Mouse (Mus musculus): Measurements from ENCODE around the gene Gse1. TPM values are rescaled to one million over a fixed set of nuclear protein-coding genes. Genes with fewer than 3 reads are reported as not detected.

Gene Gse1
- polyA plus RNA-seq, 1 experiment: 14.7 TPM

DNA sequence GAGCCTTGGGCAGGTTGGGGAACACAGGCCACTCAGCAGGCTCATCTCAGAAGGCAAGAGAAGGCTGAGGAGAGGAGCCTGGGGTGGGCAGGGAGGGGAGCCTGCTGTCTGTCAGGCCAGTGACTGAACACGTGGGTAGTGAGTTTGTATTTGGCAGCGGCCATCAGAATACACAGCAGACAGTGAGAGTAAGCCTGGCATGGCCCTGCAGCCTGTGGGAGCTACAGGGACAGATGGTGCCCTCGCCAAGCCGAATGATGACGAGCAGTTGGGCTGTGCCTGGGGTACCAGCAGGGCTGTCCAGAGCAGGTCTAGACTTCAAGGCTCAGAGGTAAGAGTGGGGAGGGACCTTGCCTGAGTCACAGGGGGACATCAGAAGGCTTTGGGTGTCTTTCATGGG is 399.0 kb downstream of the Gse1 start:
- Histone ChIP-seq H3K4me2 (ENCODE audit: low read depth) (no peak overlapping the region), H3ac (ENCODE audit: control insufficient read depth, insufficient read length) (no peak overlapping the region), H3K27me3 (ENCODE audit: control insufficient read depth, insufficient read depth, insufficient read length) (no peaks in the 10 kb centered on the region), H3K4me3 (no peak overlapping the region), H3K79me2 (ENCODE audit: control insufficient read depth, insufficient read depth) (no peaks in the 10 kb centered on the region), H3K36me3 (ENCODE audit: control insufficient read depth, insufficient read depth) (no peaks in the 10 kb centered on the region)
- TF ChIP-seq POLR2A (IDR thresholded peaks at IDR 0.05; ENCODE audit: insufficient read length, low read depth) (no peak), TCF12 (IDR thresholded peaks at IDR 0.05; ENCODE audit: insufficient read depth, poor library complexity, severe bottlenecking) (no peak), REST (IDR thresholded peaks at IDR 0.05; ENCODE audit: insufficient read depth, insufficient read length) (no peak), TCF3 (IDR thresholded peaks at IDR 0.05; ENCODE audit: insufficient read length, low read depth) (no peak), MYOG (IDR thresholded peaks at IDR 0.05; ENCODE audit: control insufficient read depth in 1 of 3, insufficient read depth in 1 of 3, insufficient read length in 2 of 3, low read depth in 2 of 3) (no peak), POLR2AphosphoS2 (IDR thresholded peaks at IDR 0.05; ENCODE audit: insufficient read length, low read depth) (no peak), SRF (IDR thresholded peaks at IDR 0.05; ENCODE audit: control insufficient read depth, insufficient read length, low read depth) (no peak), E2F4 (IDR thresholded peaks at IDR 0.05; ENCODE audit: insufficient read depth) (no peak), USF1 (IDR thresholded peaks at IDR 0.05; ENCODE audit: low read depth) (no peak), MYOD1 (IDR thresholded peaks at IDR 0.05; ENCODE audit: control insufficient read depth in 1 of 3, insufficient read length in 2 of 3, low read depth in 2 of 3) (no peak)

DNA sequence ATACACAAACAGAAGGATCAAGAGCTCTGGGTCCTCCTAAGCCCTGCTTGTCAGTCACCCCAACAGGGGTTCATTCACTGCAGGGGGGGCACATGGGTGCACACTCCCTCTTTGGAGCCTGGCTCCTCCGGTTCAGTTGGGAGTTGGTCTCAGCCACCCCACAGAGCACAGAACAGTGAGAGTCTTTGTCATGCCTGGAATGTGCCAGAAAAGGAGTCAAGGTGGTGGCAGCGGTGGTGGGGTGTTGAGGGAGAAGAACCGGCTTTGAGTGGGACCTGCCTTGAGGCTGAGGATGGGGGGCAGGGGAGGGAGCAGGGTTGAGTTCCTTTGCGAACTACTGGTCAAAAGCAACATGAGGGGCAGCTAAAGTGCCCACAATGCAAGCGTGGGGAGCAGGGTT is 401.8 kb downstream of the Gse1 start:
- H3K36me3 ChIP-seq (ENCODE audit: control insufficient read depth, insufficient read depth): no peaks in the 10 kb centered on the region
- no peaks in the 10 kb centered on the region for H3K27me3 ChIP-seq (ENCODE audit: control insufficient read depth, insufficient read depth, insufficient read length)
- H3K4me2 ChIP-seq (ENCODE audit: low read depth): no peak overlapping the region
- H3K4me3 ChIP-seq: no peak overlapping the region
- TF ChIP-seq SRF (IDR thresholded peaks at IDR 0.05; ENCODE audit: control insufficient read depth, insufficient read length, low read depth) (no peak), POLR2A (IDR thresholded peaks at IDR 0.05; ENCODE audit: insufficient read length, low read depth) (no peak), TCF12 (IDR thresholded peaks at IDR 0.05; ENCODE audit: insufficient read depth, poor library complexity, severe bottlenecking) (no peak), USF1 (IDR thresholded peaks at IDR 0.05; ENCODE audit: low read depth) (no peak), MAX (IDR thresholded peaks at IDR 0.05; ENCODE audit: low read depth) (no peak), E2F4 (IDR thresholded peaks at IDR 0.05; ENCODE audit: insufficient read depth) (no peak), MYOD1 (IDR thresholded peaks at IDR 0.05; ENCODE audit: control insufficient read depth in 1 of 3, insufficient read length in 2 of 3, low read depth in 2 of 3) (no peak), MYOG (IDR thresholded peaks at IDR 0.05; ENCODE audit: control insufficient read depth in 1 of 3, insufficient read depth in 1 of 3, insufficient read length in 2 of 3, low read depth in 2 of 3) (no peak), CEBPB (IDR thresholded peaks at IDR 0.05; ENCODE audit: insufficient read depth, poor library complexity, severe bottlenecking) (no peak), REST (IDR thresholded peaks at IDR 0.05; ENCODE audit: insufficient read depth, insufficient read length) (no peak), POLR2AphosphoS2 (IDR thresholded peaks at IDR 0.05; ENCODE audit: insufficient read length, low read depth) (no peak), TCF3 (IDR thresholded peaks at IDR 0.05; ENCODE audit: insufficient read length, low read depth) (no peak)
- H3ac ChIP-seq (ENCODE audit: control insufficient read depth, insufficient read length): no peak overlapping the region
- no peaks in the 10 kb centered on the region for H3K79me2 ChIP-seq (ENCODE audit: control insufficient read depth, insufficient read depth)

DNA sequence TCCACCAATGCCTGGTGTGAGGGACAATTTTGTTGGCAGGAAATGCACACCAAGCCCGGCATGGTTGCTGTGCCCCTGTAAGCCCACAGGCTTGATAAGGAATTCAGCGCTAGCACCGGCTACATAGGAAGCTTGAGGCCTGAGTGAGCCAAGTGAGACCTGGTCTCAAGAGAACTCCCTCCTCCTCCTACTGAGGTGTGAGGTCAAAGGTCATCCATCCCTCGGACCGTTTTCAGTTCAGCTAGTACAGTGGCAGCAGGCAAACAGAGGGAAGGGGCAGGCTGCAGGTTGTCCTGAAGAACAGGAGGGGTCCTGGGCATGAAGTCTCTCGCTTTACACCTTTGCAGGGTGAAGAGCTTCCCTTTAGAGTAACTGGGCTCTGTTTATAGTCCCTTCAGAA is 402.6 kb downstream of the Gse1 start:
- Histone ChIP-seq H3K36me3 (ENCODE audit: control insufficient read depth, insufficient read depth) (no peaks in the 10 kb centered on the region), H3K79me2 (ENCODE audit: control insufficient read depth, insufficient read depth) (no peaks in the 10 kb centered on the region), H3ac (ENCODE audit: control insufficient read depth, insufficient read length) (no peak overlapping the region), H3K27me3 (ENCODE audit: control insufficient read depth, insufficient read depth, insufficient read length) (no peaks in the 10 kb centered on the region), H3K4me2 (ENCODE audit: low read depth) (no peak overlapping the region), H3K4me3 (no peak overlapping the region)
- no peak for TF ChIP-seq TCF12 (IDR thresholded peaks at IDR 0.05; ENCODE audit: insufficient read depth, poor library complexity, severe bottlenecking)
- no peak for TF ChIP-seq POLR2AphosphoS2 (IDR thresholded peaks at IDR 0.05; ENCODE audit: insufficient read length, low read depth)
- no peak for TF ChIP-seq MYOD1 (IDR thresholded peaks at IDR 0.05; ENCODE audit: control insufficient read depth in 1 of 3, insufficient read length in 2 of 3, low read depth in 2 of 3)

Other genes with a start within 250 kb of the Gse1 start
- 0.07 TPM for gene Crispld2, start 236.0 kb upstream of the Gse1 start, polyA plus RNA-seq (2012; fragmentation: generic; extraction: Trizol)
- gene Zdhhc7, start 127.0 kb upstream of the Gse1 start, polyA plus RNA-seq (2012; fragmentation: generic; extraction: Trizol): 31.7 TPM
- gene 6430548M08Rik, start 114.3 kb upstream of the Gse1 start, polyA plus RNA-seq (2012; fragmentation: generic; extraction: Trizol): 9.4 TPM
- not detected for gene Fam92b, start 51.0 kb upstream of the Gse1 start, polyA plus RNA-seq (2012; fragmentation: generic; extraction: Trizol)

All from myocyte (in vitro differentiated cells).